Mouse (Mus musculus) urinary bladder, postnatal 0 days (tissue): ENCODE data around the gene Retnlb. TPM values are rescaled to one million over a fixed set of nuclear protein-coding genes. Genes with fewer than 3 reads are reported as not detected.

Experiments
- polyA plus RNA-seq: library from polyadenylated mRNA; unstranded; fragments of >200 nt; fragmentation: Nextera tagmentation; extraction: Ambion mirVana; gene quantifications from 2 replicates; pipeline ENCODE4 v1.2.1, GENCODE M21; 2015

Retnlb gene
- polyA plus RNA-seq = not detected in 2 replicates

GRCm38 (mm10) chr16:48816695-48817094, at the start of gene Retnlb:
Gene Retnlb (plus strand): TSS chr16:48816856.

GRCm38 (mm10) chr16:48771971-48772445, 44.6 kb upstream of the Retnlb start, which contains the start of gene Trat1:
Gene Trat1 (minus strand): TSS chr16:48772021.

DNA sequence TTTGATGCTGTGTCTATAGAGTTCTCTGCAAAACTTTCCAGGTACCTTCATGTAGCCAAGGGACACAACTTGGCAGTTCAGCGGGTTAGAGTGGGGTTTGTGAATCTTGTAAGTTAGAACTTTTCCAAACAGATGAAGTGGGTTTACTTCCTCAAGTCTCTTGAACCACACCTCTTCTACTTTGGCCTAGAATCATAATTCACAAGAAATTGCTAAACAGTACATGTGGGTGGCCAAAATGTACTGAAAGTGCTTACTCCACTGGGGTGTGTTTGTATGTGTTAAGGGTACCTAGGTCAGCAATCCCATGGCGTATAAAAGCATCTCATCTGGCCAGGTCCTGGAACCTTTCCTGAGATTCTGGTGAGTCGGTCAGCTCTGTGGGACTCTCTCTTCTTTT, 25.6 kb downstream of the Retnlb start, which contains the start of gene Retnla:
Gene Retnla, plus strand, starts transcription at position 286 of the 400 bp plus-strand sequence.

Other genes starting within 250 kb of the Retnlb start
- 0.08 TPM in 1 of 2 replicates, not detected in the other for gene Trat1, start 44.8 kb upstream of the Retnlb start, polyA plus RNA-seq
- 0.39 TPM in 1 of 2 replicates, not detected in the other for gene Retnla, start 25.7 kb downstream of the Retnlb start, polyA plus RNA-seq
- gene Retnlg, start 55.8 kb downstream of the Retnlb start, polyA plus RNA-seq = 1.2 and 24.1 TPM in 2 replicates
- 5.0 and 6.2 TPM in 2 replicates for gene Dzip3, start 177.3 kb downstream of the Retnlb start, polyA plus RNA-seq
- 4.2 and 6.6 TPM in 2 replicates for gene Cip2a, start 177.3 kb downstream of the Retnlb start, polyA plus RNA-seq
- gene Myh15, start 240.6 kb downstream of the Retnlb start, polyA plus RNA-seq = not detected in 2 replicates